In genomic region chr8:25362146-25362545, GRCm38 (mm10) we compare ENCODE assay signal across 14 mouse cellular contexts.
"Had no signal": no experiment of that assay in that cellular context is flagged by ENCODE, and none has a peak within 500 bp of the region (broad histone marks: within the 10 kb centered on the region; RNA-seq: fewer than 3 reads in every experiment).

No protein-coding gene starts in this region.

- H3K9me3 ChIP-seq: limb, embryonic 10.5 days; liver, embryonic 12.5 days; liver, embryonic 15.5 days; neural tube, embryonic 13.5 days had no signal

- H3K27me3 ChIP-seq: limb, embryonic 13.5 days; liver, embryonic 12.5 days; liver, embryonic 15.5 days; neural tube, embryonic 13.5 days had no signal

- H3K4me2 ChIP-seq: limb, embryonic 13.5 days; liver, embryonic 12.5 days; liver, embryonic 15.5 days; neural tube, embryonic 13.5 days had no signal

- DNase-seq: kidney, adult 2 months; kidney, postnatal 14 days; kidney, postnatal 4 days; liver; lung, adult 18-20 months; lung, postnatal 14 days; midbrain, embryonic 14.5 days had no signal

- H3K9ac ChIP-seq: limb, embryonic 13.5 days; liver, embryonic 12.5 days; liver, embryonic 15.5 days; neural tube, embryonic 13.5 days had no signal

- ATAC-seq: liver, embryonic 12.5 days had no signal

- H3K27ac ChIP-seq: limb, embryonic 10.5 days; limb, embryonic 13.5 days; liver, embryonic 12.5 days; liver, embryonic 15.5 days; macrophage; neural tube, embryonic 13.5 days had no signal

- H3K4me3 ChIP-seq: limb, embryonic 10.5 days; limb, embryonic 13.5 days; liver, embryonic 12.5 days; liver, embryonic 15.5 days; myocyte; neural tube, embryonic 13.5 days had no signal

- H3K36me3 ChIP-seq: limb, embryonic 10.5 days; limb, embryonic 13.5 days; liver, embryonic 12.5 days; liver, embryonic 15.5 days; neural tube, embryonic 13.5 days had no signal

- H3K4me1 ChIP-seq: liver, embryonic 15.5 days; neural tube, embryonic 13.5 days had no signal
